Mouse (Mus musculus) cerebellum, adult 2 months (tissue): ENCODE data around the gene St3gal5. TPM values are rescaled to one million over a fixed set of nuclear protein-coding genes. Genes with fewer than 3 reads are reported as not detected.

Source experiments
- DNase-seq, 2 experiments: peaks; one replicate each; pipeline ENCODE4 v3.0.0; 2021
- H3K27ac ChIP-seq: fragments of 200-500 bp; 2 replicates; pipeline ENCODE4 v1.5.1; 2012; ENCODE audit warnings: low read length, control low read depth, inconsistent platforms; ENCODE audit not compliant: insufficient read depth
- H3K27me3 ChIP-seq: fragments of 200-500 bp; 2 replicates; pipeline ENCODE4 v1.6.1; 2012; ENCODE audit warnings: inconsistent platforms, mild to moderate bottlenecking, low read length, moderate library complexity; ENCODE audit not compliant: control insufficient read depth, insufficient read depth
- H3K4me1 ChIP-seq: fragments of 200-500 bp; 2 replicates; pipeline ENCODE4 v1.6.1; 2011; ENCODE audit warnings: low read length; ENCODE audit not compliant: control insufficient read depth, insufficient read depth
- H3K4me3 ChIP-seq: fragments of 200-500 bp; replicated peaks from 2 replicates; pipeline ENCODE3; 2011; ENCODE audit warnings: mild to moderate bottlenecking, low read depth, low read length, control low read depth; ENCODE audit not compliant: insufficient read depth
- CTCF ChIP-seq: fragments of 200-500 bp; IDR thresholded peaks from 2 replicates; pipeline ENCODE4 v1.5.1; 2011; ENCODE audit warnings: low read depth, mild to moderate bottlenecking, control low read depth, low read length, moderate library complexity, borderline replicate concordance; ENCODE audit not compliant: insufficient read depth
- POLR2A ChIP-seq: fragments of 200-500 bp; IDR thresholded peaks from 2 replicates; pipeline ENCODE4 v1.6.1; 2011; ENCODE audit warnings: low read length, control low read depth, borderline replicate concordance; ENCODE audit not compliant: insufficient read depth
- WGBS: fragments of 180-500 bp; shearing (Covaris S2); methylation state at CpG from one replicate; pipeline ENCODE4 v1.1.7; 2018; 5-methylcytosine and 5-hydroxymethylcytosine counted together
- polyA plus RNA-seq: library from polyadenylated mRNA; depleted of rRNA; stranded (reverse); fragments of >200 nt; gene quantifications from 2 replicates; pipeline ENCODE4 v1.2.3, GENCODE M21; 2012

The St3gal5 gene
- polyA plus RNA-seq, 1 experiment, result 129 TPM

DNA sequence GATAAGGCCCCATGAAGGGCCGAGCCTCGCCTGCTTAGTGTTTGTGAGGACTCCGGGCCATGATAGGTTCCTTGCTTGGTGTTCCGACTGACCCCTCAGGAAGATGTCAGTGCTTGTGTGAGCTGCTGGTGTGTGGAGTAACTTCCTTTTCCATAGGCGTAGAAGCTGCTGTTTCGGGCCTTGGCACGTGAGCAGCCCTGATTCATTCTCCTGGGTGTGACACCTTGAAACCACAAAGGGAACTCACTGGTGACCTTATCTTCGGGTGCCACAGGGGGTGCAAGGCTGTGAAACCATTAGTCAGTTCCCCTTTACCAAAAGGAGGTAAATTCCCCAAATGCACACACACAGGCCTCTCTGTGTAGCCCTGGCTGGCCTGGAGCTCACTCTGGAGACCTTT lies 43.0 kb downstream of the St3gal5 start:
- Histone ChIP-seq H3K4me3 (no peak overlapping the region), H3K27me3 (no peaks in the 10 kb centered on the region), H3K27ac (no peak overlapping the region), H3K4me1 (peaks cover 3% of the 10 kb centered on the region; the same call in 1 of the 2 replicates)
- WGBS, result 84% methylated on average over 8 of the region's 8 CpGs
- no peak for DNase-seq
- no peak for TF ChIP-seq POLR2A

DNA sequence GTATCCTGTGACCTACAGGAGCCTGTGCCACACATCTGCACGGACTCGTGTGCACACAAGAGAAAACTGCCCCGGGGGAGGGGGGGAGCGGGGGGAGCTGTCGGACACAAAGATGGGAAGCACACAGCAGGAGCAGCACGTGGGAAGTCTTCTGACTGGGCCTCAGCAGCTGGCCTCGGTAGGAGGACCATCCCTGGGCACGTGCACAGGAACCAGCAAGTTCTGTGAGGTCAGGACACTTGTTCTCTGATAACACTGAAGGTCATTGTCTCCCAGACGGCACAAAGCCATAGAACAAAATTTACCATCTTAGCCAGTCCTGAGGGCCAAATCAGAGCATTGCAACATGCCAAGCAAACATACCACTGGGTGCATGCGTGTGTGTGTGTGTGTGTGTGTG lies 43.8 kb downstream of the St3gal5 start:
- Histone ChIP-seq H3K27me3 (no peaks in the 10 kb centered on the region), H3K4me1 (peaks cover 3% of the 10 kb centered on the region; the same call in 1 of the 2 replicates), H3K4me3 (no peak overlapping the region), H3K27ac (no peak overlapping the region)
- TF ChIP-seq POLR2A, result no peak
- no peak for TF ChIP-seq CTCF
- 45% methylated on average over 10 of the region's 10 CpGs for WGBS
- DNase-seq, result no peak

DNA sequence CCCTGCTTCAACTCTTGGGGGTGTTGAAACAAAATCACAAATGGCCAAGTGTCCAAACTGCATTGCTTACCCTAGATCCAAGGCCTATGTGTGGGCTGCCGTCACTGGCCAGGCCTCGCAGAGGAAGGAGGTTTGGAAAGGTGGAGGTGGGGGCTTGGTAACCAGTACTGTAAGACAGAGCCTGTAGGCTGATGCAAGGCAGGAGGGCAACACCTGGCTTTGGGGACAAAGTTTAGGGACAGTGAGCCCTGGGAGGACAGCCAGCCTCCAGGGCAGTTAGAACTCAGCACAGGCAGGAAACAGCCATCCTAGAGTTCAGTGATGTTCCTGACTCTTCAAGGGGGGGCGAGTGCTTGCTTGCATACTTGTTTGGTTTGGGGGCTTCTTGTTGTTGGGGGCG lies 45.2 kb downstream of the St3gal5 start:
- Histone ChIP-seq H3K4me1 (peaks cover 3% of the 10 kb centered on the region), H3K4me3 (no peak overlapping the region), H3K27me3 (no peaks in the 10 kb centered on the region), H3K27ac (no peak overlapping the region)
- no peak for DNase-seq
- WGBS, result 94% methylated on average over 4 of the region's 4 CpGs
- TF ChIP-seq POLR2A, result no peak
- no peak for TF ChIP-seq CTCF

DNA sequence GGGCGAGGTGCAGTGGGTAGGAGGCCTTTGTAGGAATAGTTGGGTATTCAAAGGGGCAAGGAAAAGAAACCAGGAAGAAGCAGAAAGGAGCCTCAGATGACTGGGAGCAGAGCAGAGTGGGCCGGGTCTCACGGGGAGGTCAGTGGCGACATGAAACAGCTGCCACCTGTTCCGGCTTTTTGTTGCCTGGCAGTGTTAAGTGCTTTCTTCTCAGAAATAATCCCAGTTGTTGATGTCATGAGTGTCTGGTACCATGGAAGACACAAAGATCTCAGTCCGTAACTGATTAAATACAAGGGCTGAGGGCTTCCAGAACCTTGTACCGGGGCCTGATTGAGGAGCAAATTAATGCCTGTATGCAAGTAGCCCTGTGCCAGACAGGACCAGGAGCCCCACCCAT lies 47.0 kb downstream of the St3gal5 start:
- 45% methylated on average over 7 of the region's 7 CpGs for WGBS
- TF ChIP-seq POLR2A, result no peak
- TF ChIP-seq CTCF, result no peak
- no peak for DNase-seq
- Histone ChIP-seq H3K27ac (no peak overlapping the region), H3K4me1 (peaks cover 3% of the 10 kb centered on the region), H3K27me3 (no peaks in the 10 kb centered on the region), H3K4me3 (no peak overlapping the region)

DNA sequence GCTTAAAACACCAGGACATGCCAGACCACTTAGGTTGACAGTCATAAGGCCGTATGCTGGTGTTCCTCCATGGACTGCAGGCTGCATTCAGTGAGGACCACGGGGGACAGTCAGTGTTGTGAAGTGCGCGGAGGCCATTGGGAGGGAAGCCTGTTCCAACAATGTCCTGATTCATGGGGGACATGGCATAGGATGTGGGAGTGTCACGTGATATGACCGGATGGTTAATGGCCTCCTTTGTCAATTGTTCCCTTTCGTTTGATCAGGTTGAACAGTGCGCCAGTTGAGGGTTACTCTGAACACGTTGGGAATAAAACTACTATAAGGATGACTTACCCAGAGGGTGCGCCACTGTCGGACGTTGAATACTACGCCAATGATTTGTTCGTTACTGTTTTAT lies 49.4 kb downstream of the St3gal5 start:
- TF ChIP-seq POLR2A, result no peak
- TF ChIP-seq CTCF, result no peak
- peak in 1 of 2 experiments; percentile 19 for DNase-seq
- H3K27ac ChIP-seq, result no peak overlapping the region
- H3K4me3 ChIP-seq, result no peak overlapping the region
- no peaks in the 10 kb centered on the region; the same call in 1 of the 2 replicates for H3K4me1 ChIP-seq
- H3K27me3 ChIP-seq, result no peaks in the 10 kb centered on the region
- WGBS, result 92% methylated on average over 14 of the region's 14 CpGs

DNA sequence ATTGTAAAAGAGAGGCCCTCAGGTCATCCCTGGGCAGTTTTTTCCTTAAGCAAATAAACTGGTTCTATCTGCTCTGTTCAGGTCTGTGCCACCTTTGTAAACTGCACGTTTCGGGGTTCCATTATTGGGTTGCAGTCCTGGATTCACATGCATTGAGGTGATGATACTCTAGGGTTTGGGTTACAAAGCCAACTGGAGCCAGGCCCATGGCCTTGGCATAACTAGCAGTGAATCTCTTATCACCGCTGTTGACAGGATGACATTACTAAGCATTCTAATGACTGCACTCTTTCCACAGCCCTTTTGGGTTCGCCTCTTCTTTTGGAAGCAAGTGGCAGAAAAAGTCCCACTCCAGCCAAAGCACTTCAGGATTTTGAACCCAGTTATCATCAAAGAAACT lies 51.3 kb downstream of the St3gal5 start:
- DNase-seq, result no peak
- H3K4me3 ChIP-seq, result no peak overlapping the region
- H3K4me1 ChIP-seq, result no peaks in the 10 kb centered on the region; the same call in 1 of the 2 replicates
- 79% methylated on average over 4 of the region's 4 CpGs for WGBS
- no peak for TF ChIP-seq CTCF
- H3K27me3 ChIP-seq, result no peaks in the 10 kb centered on the region
- H3K27ac ChIP-seq, result no peak overlapping the region

DNA sequence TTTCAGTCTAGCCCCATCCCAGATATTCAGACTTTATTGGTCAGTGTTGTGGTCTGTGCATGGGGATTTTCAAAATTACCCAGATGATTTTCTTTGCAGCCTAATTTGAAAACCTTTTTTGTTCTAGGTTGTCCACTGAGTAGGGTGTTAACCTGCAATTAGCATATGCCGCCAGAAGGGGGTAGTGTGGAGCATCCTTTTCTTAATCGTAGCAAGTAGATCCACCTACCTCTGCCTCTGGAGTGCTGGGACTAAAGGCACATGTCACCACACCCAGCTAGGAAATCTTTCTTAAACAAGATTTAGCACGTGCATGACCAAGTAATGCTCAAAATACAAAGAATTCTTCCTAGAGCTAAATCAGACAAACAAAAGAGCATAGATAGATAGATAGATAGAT lies 52.4 kb downstream of the St3gal5 start:
- H3K4me1 ChIP-seq, result peaks cover 2% of the 10 kb centered on the region; the same call in 1 of the 2 replicates
- no peaks in the 10 kb centered on the region for H3K27me3 ChIP-seq
- no peak overlapping the region for H3K4me3 ChIP-seq
- WGBS, result 89% methylated on average over 3 of the region's 3 CpGs
- no peak overlapping the region for H3K27ac ChIP-seq
- no peak for DNase-seq
- TF ChIP-seq CTCF (no peak), POLR2A (no peak)

DNA sequence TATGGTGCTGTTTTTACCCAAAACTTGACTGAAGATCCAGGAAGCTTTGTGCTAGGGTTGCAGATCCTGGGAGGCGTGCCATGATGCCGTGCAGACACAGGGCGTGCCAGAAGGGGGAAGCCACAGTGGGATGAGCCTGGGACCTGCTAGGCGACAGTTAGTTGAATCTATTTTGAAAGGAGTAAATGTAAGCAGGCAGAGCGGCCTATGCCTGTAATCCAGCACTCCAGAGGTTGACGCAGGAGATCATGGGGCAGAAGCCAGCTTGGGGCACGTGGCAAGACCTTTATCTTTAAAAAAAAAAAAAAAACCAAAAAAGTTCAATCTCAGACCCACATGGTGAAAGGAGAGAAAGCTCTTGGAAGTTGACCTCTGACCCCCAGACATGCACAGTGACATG lies 55.3 kb downstream of the St3gal5 start:
- no peaks in the 10 kb centered on the region for H3K27me3 ChIP-seq
- DNase-seq, result no peak
- 57% methylated on average over 7 of the region's 7 CpGs for WGBS
- peaks cover 2% of the 10 kb centered on the region; the same call in 1 of the 2 replicates for H3K4me1 ChIP-seq
- no peak overlapping the region for H3K4me3 ChIP-seq
- H3K27ac ChIP-seq, result no peak overlapping the region
- TF ChIP-seq POLR2A (no peak), CTCF (no peak)
